Mouse (Mus musculus) common myeloid progenitor, adult 5-6 weeks (primary cell): ENCODE results near the gene Tmem203. TPM values are rescaled to one million over a fixed set of nuclear protein-coding genes. Genes with fewer than 3 reads are reported as not detected.
A peak's percentile ranks its signal among the peaks of the same experiment; 100 is the strongest.

Experiments
- ATAC-seq: replicated peaks from 2 replicates; pipeline ENCODE4 v1.8.0; 2016; ENCODE audit warnings: low read depth, mild to moderate bottlenecking, moderate TSS enrichment, inconsistent platforms; ENCODE audit not compliant: poor library complexity, severe bottlenecking
- total RNA-seq: library from RNA; stranded (forward); fragments of 200-1000, 187-1606 nt; gene quantifications from 2 replicates; pipeline ENCODE4 v1.2.3, GENCODE M21; 2017

Gene Tmem203
- total RNA-seq, 1 experiment from 2014 or later = 13.0 TPM

DNA sequence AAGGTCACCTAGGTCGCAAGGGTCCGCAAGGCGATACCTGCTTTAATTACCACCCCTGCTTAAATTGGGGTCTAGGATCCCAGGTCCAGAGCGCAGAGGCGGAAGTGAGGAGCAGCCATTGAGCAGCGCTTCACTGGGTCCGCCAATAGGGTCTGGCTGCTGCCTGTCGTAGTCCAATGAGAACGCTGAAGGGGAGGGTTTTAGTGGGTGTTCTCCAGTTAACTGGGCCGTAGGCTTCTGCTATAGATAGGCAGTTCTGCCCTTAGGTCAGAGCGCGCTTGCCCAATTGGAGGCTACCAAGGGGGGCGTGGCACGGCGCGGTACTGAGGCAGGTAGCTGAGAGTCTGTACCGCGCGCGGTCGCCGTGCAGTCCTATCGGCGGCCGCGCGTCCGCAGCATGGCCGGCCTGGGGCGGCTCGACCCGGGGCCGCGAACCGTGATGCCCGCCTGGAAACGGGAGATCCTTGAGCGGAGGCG, 7.1 kb downstream of the Tmem203 start, which contains the start of gene Tprn:
Gene Tprn, plus strand, starts transcription at position 328 of the 477 bp plus-strand sequence.
- peak; percentile 97 for ATAC-seq

DNA sequence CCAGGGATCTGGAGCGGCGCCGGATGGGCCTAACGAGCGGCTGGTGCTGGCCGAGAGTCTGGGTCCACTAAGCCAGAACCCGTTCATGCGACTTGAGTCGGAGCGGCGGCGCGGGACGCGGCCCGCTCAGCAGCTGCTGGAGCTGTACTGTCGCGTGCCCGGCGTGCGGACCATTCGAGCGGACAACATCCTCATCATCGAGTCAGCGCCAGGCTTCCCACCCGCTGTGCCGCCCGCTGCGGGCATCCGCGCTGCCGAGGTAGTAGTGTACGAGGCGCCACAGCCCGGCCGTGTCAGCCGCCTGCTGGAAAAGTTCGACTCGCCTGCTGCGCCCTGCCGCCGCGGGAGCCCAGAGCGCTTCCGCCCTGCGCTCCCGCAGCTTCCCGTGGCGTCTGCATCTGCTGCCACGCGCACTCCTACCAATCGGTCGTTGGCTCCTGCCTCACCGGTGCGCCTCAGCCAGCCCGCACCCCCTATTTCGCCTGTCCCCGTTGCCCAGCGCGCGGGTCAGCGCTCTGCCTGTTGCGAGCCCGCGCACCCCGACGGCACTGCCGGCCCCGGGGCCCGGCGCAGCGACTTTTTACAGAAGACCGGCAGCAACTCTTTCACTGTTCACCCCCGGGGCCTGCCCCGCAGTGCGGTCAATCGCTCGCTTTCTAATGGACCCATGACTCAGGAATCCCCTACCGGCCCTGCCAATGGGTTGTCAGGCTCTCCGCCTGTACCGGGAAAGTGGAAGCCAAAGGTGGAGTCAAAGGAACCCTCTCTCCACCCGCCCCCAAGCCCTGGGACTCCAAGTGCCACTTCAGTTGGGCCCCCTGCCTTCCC, 7.8 kb downstream of the Tmem203 start:
- 0 out of 2 replicates have a peak, but pooled peaks have one; percentile 9 for ATAC-seq

DNA sequence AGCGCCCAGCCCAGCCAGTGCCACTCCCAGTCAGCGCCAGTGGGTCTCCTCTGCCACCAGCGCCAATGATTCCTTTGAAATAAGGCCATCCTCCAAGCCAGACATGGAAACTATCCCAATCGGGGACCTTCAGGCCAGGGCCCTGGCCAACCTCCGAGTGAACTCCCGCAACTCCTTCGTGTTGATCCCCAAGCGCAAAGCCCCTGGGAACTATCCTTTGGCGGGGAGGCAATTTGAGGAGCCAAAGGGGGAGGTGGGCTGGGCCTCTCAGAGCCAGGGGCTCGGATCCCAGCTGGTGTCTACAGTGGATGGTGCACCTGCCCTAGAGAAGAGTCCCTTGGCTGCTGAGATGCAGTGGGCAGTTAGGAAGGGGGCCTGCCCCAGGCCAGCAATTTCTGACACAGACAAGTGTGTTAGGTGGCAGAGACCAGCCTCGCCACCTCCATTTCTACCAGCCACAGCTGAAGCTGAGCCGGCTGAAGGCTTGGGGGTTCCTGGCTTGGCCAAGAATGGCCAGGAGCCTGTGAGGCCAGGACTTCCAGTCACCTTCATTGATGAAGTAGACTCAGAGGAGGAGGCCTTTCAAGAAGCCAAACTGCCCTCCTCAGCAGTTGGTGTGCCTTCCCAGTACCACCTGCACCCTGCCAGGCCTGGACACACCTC, 8.5 kb downstream of the Tmem203 start:
- no peak for ATAC-seq

DNA sequence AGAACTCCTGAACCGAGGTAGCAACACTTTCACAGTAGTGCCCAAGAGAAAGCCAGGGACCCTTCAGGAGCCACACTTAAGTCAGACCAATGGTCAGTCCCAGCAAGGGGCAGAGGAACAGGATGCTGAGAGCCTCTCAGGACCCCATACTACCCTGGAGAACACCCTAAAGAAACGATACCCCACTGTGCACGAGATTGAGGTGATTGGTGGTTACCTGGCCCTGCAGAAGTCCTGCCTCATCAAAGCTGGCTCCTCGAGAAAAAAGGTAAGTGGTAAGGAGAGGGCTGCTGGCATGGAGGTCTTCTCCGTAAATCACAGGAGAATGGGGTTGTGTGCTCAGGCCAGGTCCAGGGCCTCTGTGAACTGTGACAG, 9.0 kb downstream of the Tmem203 start:
- no peak for ATAC-seq

DNA sequence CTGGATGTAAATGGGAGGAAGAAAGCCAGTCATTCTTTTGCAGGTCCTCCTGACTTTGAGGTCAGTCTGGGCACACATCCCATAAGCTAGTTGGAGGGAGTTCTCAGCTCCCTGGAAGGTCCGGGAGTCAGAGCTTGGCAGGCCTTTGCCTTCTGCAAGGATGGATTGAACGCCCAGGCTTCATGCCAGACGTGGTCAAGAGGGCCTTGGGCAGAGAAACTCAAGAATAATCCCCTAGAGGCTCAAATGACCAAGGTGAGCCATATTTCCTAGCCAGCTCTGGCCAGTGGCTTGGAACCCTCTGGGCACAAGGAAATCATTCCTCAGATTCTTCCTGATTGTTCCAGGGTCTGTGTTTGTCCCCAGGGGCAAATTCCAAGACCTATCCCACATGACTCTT, 9.6 kb downstream of the Tmem203 start:
- ATAC-seq = no peak

DNA sequence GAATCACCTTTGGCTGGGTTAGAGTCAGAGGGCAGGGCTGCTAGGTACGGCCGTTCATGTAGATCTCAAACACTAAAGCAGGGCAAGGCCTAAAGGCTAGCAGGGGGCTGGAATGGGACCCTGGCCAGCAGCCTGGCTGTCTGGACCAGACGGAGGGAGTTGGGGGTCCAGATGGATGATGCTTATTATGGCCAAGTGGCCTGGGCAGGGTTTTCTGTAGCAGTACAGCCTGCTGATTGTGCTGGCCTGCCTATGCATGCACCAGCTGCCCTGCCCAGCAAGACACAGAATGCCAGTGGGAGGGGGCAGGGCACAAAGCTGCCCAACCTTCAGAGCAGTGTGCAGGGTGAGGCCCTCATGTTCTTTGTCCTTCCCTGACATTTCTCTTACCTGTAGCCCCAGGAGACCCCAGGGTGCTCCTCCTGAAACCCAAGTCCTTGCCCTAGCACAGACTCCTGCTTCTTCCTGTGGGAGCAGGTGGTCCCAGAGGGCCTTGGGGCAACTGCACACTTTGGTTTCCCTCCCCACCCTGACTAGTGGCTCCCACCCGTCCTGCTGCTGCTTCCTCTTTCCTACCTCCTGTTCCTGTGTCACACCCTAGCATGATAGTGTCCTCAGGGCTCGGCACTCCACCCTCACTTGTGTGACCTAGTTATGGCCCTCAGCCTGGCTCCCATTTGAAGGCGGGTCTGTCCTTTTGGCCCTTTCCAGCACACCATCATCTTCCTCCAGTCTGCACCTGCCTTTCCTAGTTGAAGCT, 10.8 kb downstream of the Tmem203 start:
- peak; percentile 34; the same call in 1 of the 2 replicates for ATAC-seq

DNA sequence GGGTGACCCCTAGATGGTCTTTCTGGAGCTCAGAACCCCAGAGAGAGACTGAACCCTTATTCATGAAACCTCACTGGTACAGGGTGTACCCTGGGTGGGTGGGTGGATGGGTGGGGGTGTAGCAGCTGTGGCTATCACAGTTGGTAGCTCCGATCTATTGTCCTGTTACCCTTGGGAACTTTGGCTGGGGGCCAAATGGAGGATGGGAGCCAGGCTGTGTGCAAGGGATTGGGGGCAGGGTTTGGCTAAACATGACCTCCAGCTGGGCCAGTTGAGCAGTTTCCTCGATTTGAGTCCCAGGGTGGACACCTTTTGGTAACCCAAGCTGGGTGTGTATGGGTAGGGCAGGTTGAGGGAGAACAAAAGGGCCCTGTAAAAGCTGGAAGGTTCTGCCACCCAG, 11.5 kb downstream of the Tmem203 start:
- ATAC-seq = no peak

DNA sequence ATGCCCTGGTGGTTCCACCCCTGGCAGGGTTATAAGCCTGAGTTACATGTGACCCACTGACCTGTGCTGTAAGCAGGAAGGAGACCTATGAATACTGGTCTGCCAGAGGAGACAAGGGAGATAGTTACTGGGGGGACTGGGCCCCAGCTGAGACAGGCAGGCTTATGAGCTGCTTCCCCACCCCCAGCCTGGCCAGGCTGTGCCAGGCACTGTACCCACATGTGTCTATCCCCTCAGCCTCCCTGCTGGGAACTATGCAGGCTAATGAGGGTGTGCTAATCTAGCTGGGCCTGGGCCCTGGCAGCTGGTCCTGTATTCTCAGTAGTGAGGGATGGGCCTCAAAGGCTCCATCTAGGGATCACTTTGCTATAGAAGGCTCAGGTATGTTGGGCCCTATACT, 12.0 kb downstream of the Tmem203 start:
- ATAC-seq = no peak

DNA sequence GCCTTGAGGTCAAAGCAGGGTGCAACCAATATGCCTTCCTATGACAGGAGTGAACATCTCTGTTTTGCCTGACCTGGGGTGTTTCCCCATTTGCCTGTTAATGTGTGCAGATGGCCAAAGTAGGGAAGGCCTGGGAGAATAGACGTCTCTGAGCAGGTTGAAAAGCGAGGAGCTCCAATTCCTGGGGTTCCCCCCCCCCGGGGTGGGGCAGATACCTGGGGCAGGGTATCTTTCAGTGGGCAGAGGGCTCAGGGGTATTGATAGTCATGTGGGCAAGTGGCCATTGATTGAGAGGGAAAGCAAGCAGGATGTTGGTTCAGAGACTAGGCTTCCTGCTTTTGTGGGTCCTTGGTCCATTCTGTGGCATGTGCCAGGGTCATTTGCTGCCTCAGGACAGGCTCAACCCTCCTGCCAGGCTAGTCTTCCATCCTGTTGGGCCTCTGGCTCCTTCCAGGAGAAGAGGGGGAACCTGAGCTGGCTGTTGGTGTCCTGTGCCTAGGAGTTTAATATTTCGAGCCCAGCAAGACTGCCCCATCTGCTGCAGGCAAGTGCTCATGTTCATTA, 12.6 kb downstream of the Tmem203 start:
- no peak for ATAC-seq

DNA sequence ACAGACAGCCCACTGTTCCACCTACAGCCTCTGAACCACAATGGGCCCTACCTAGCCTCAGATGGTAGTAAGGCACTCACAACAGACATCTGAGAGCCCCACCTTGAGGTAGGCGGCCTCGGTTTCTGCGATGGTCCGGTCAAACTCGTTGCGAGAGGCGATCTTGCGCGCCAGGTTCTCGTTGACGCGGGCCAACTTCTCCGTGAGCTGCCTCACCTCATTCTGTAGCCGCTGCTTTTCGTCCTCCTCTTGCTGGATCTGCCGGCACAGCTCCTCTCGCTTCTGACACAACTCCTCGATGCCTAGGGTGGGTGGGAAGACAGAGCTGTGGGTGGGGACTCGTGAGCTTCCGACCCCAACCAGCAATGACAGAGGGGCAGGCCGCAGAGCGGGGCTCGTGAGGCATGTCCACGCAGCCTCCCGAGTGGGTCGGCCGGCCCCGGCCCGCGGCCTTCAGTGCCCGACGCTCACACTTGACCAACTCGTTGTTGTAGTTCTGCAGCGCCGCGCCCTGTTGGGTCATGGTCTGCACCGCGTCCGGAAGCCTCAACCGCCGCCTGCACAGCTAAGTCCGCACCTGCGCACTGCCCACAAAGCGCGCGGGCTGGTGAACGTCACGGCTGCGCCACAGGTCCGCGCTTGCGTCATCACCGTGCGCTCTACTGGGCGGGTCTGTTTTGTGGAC, 16.7 kb downstream of the Tmem203 start, which contains the start of the genes Ssna1 and Anapc2:
Gene Ssna1, minus strand, starts transcription at position 612 of the 685 bp plus-strand sequence.
Gene Anapc2, plus strand, starts transcription at position 652 of the 685 bp plus-strand sequence.
- ATAC-seq = peak; percentile 93

DNA sequence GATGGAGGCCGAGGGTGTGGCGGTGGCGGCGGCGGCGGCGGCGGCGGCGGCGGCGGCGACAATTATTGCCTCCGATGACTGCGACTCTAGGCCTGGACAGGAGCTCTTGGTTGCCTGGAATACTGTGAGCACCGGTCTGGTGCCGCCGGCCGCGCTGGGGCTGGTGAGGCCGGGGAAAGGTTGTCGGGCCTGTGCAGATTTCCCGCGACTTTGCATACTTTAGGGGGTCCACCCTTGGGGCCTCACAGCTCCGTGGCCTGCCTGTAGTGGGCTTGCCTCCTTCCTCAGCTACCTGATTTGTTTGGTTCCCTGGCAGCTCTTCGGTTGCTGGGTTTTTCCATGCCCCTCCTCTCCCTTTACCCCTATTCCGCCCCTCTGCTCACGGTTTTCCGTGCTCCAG, 17.3 kb downstream of the Tmem203 start:
- no peak for ATAC-seq

DNA sequence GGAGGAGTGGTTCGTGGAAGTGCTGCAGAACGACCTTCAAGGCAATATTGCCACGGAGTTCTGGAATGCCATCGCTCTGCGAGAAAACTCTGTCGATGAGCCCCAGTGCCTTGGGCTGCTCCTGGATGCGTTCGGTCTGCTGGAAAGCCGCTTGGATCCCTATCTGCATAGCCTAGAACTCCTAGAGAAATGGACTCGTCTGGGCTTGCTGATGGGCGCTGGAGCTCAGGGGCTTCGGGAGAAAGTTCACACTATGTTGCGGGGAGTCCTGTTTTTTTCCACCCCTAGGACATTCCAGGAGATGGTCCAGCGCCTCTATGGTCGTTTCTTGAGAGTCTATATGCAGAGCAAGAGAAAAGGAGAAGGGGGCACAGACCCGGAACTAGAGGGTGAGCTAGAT, 17.8 kb downstream of the Tmem203 start:
- ATAC-seq = no peak

DNA sequence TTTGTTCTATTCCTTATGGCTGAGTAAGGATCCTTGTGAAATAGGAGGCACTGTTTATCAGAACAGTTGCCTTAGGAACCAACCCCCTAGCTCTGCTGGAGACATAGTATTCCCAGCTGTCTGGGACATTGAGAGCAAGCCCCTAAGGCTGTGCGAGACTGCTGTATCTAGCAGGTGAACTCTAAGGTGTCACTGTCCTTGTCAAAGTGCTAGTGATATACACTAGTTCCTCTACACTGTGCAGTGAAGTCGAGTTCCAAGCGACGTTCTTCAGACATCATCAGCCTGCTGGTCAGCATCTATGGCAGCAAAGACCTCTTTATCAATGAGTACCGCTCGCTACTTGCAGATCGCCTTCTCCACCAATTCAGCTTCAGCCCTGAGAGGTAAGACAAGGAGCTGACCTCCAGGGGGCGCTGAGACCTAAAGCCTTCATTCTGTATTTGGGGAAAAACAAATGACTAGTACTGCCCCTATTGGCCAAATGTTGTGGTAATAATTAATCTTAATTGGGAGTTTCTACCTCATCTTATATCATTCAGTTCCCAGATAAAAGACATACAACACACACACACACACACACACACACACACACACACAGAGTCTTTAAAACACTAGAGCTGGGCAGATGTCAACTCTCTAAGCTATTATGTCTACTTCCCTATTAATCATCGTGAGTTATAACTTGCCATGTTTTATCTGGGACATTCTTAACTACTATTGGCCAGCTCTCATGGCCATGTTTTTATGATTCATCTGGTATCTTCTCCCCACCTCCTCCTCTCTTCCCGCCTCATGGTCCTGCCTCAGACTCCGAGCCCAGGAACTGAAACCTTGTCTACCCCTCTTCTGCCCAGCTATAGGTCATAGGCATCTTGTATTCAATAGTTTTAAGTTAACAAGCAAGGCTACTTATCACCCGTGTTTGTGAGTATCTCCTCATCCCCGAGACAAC, 24.0 kb downstream of the Tmem203 start:
- peak; percentile 99 for ATAC-seq

DNA sequence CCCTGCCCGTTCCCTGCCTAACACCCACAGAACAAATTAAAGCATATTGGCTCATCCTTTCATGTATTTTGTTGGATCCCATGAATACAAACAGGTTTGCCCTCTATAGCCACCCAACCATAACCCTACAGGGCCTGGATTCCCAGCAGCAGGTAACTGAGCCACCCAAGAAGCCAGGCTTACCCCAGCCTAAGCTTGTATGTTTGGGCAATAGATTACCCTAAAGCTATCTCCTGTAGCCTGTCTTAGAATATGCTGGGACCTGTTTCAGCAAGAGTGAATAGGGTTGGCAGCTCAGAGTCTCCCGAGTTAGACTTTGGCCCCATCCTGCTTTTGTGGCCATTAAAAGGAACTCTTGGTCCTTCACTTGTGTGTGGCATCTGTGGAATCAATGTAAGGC, 30.3 kb downstream of the Tmem203 start:
- ATAC-seq = no peak

DNA sequence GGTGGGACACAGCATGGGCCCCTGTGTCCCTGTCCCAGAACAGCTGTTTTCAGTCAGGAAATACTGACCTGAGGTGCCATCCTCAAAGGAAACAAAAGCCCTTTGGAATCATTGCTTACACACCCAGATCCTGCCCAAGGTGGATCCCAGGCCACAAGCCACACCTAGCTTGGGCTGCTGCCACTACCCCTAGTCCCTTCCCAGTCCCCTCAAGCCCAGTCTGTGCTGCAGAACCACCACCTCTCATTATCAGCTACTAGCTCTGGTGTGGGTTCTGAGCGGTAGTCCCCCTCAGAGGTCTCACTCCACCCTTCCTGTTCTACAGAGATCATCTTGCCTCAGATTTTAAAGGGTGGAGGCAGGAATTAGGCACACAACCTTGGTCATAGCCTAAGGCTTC, 31.1 kb downstream of the Tmem203 start:
- peak; percentile 45 for ATAC-seq

DNA sequence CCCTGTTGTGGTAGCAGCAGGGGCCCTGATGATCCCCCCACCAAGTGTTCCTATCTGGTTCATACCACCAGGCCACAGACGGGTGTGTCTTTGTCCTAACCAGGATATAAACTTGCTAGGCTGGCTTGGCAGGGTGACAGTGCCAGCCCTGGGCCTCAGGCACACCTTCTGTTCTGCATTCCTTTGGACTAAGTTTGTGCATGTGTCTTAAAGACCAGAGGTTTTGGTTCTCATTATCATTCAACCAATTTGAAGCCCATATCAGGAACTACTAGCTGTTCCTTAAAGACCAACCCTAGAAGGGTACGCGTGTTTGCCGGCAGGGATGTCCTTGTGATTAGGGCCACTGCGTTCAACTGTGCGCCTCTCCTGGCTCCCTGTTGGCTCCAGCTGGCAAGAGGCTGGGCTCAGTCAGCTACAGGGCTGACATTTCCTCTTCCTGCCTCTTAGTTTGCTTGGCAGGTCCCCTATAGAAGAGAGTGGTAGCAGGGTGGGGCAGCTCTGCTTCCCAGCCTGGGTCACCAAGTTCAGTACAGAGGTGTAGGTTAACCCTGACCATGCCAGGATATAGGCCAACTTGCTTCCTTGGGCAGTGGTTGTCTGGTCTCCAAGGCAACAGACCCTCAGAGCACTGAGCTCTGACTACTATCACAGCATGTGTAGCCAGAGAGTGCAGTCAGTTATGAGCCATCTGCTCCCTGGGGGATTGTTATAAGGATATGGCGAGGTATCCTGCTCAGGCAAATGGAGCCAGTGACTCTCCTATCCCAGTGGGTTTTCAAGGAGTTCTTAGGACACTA, 31.8 kb downstream of the Tmem203 start:
- peak; percentile 40 for ATAC-seq

DNA sequence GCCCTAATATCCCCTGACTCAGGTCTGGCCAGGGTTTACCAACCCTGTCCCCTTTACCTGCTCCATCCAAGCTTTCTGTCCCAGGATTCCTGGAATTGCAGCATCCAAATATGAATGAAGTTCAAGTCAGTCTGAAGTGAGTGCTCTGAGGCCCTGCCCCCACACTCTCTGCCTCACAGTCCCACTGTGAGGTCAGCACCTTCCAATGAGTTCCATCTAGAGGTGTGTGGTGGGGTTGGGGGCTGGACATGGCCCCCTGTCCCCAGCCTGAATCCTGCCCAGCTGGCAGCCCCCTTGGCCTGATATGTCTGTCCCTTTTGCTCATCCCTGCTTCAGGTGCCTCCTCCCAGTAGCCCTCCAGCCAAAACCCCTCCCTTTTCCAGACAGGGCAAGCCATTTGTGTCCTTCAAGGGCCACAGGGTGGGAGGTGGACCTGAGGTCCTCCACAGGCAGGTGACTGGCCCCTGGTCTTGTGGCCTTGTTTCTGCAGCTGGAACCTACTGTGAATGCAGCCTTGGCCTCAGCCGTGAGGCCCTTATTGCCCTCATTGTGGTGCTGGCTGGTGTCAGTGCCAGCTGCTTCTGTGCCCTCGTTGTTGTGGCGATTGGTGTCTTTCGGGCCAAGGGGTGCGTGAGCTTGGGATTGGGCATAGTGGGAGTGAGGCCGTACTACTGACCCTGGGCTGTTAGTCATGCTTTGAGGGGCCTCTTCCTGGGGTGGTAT, 32.8 kb downstream of the Tmem203 start, which contains the start of gene Tmem210:
Gene Tmem210, plus strand, starts transcription at position 219 of the 723 bp plus-strand sequence.
- no peak for ATAC-seq
